Mouse (Mus musculus): ENCODE data around the gene Tspan5. TPM values are rescaled to one million over a fixed set of nuclear protein-coding genes. Genes with fewer than 3 reads are reported as not detected.

Tspan5 gene
- polyA plus RNA-seq, 1 experiment: 36.4 TPM

- WGBS: 84% methylated on average over 6 of the region's 6 CpGs
- TF ChIP-seq POLR2A (IDR thresholded peaks at IDR 0.05; ENCODE audit: low read depth, low read length) (no peak), CTCF (IDR thresholded peaks at IDR 0.05; ENCODE audit: extremely low read depth, insufficient read length, insufficient replicate concordance, low read depth, low read length) (no peak)
- H3K4me3 ChIP-seq (ENCODE audit: low read depth, low read length): no peak overlapping the region
- H3K36me3 ChIP-seq (ENCODE audit: control insufficient read depth, insufficient read depth, low read length): no peaks in the 10 kb centered on the region
- 0 out of 2 replicates have a peak, but pooled peaks cover 2% of the 10 kb centered on the region for H3K4me1 ChIP-seq (ENCODE audit: control insufficient read depth, insufficient read depth, insufficient read length, low read length)
- no peak overlapping the region for H3K27ac ChIP-seq (ENCODE audit: insufficient read depth, low read depth, low read length)
- H3K27me3 ChIP-seq (ENCODE audit: control insufficient read depth, insufficient read depth, low read length): no peaks in the 10 kb centered on the region
These were observed 77.9 kb downstream of the Tspan5 start for GRCm38 (mm10) chr3:138819862-138820261.

GRCm38 (mm10) chr3:138820296-138820695 is 78.3 kb downstream of the Tspan5 start:
- Histone ChIP-seq H3K36me3 (ENCODE audit: control insufficient read depth, insufficient read depth, low read length) (no peaks in the 10 kb centered on the region), H3K27ac (ENCODE audit: insufficient read depth, low read depth, low read length) (no peak overlapping the region), H3K27me3 (ENCODE audit: control insufficient read depth, insufficient read depth, low read length) (no peaks in the 10 kb centered on the region), H3K4me1 (ENCODE audit: control insufficient read depth, insufficient read depth, insufficient read length, low read length) (no peaks in the 10 kb centered on the region), H3K4me3 (ENCODE audit: low read depth, low read length) (no peak overlapping the region)
- no peak for TF ChIP-seq POLR2A (IDR thresholded peaks at IDR 0.05; ENCODE audit: low read depth, low read length)
- no peak for TF ChIP-seq CTCF (IDR thresholded peaks at IDR 0.05; ENCODE audit: extremely low read depth, insufficient read length, insufficient replicate concordance, low read depth, low read length)
- WGBS: 72% methylated on average over 5 of the region's 5 CpGs

- Histone ChIP-seq H3K27me3 (ENCODE audit: control insufficient read depth, insufficient read depth, low read length) (no peaks in the 10 kb centered on the region), H3K36me3 (ENCODE audit: control insufficient read depth, insufficient read depth, low read length) (no peaks in the 10 kb centered on the region), H3K27ac (ENCODE audit: insufficient read depth, low read depth, low read length) (no peak overlapping the region), H3K4me3 (ENCODE audit: low read depth, low read length) (no peak overlapping the region), H3K4me1 (ENCODE audit: control insufficient read depth, insufficient read depth, insufficient read length, low read length) (no peaks in the 10 kb centered on the region)
- 80% methylated on average over 5 of the region's 5 CpGs for WGBS
- TF ChIP-seq CTCF (IDR thresholded peaks at IDR 0.05; ENCODE audit: extremely low read depth, insufficient read length, insufficient replicate concordance, low read depth, low read length) (no peak), POLR2A (IDR thresholded peaks at IDR 0.05; ENCODE audit: low read depth, low read length) (no peak)
These were observed 80.0 kb downstream of the Tspan5 start for GRCm38 (mm10) chr3:138821886-138822445.

DNA sequence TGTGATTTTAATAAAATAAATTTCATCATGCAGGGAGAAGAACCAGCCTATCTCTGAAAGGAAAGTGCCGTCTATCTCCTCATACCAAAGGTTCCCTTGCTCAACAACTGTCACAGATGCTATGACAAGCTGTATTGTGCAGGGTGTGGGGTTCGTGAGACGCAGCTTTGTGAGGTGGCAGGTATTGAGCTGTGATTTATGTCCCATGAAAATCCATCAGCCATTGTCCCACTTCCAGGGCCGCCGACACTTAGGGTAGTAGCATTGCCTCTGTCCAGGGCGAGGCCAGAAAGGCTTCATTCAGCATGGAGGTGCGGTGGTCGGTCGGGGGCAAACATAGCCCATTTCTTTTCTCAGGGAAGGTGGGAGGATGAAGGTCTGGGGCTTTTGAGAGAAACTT is 81.9 kb downstream of the Tspan5 start:
- 89% methylated on average over 9 of the region's 9 CpGs for WGBS
- no peaks in the 10 kb centered on the region for H3K4me1 ChIP-seq (ENCODE audit: control insufficient read depth, insufficient read depth, insufficient read length, low read length)
- no peak overlapping the region for H3K27ac ChIP-seq (ENCODE audit: insufficient read depth, low read depth, low read length)
- no peak overlapping the region for H3K4me3 ChIP-seq (ENCODE audit: low read depth, low read length)
- no peaks in the 10 kb centered on the region for H3K36me3 ChIP-seq (ENCODE audit: control insufficient read depth, insufficient read depth, low read length)
- TF ChIP-seq CTCF (IDR thresholded peaks at IDR 0.05; ENCODE audit: extremely low read depth, insufficient read length, insufficient replicate concordance, low read depth, low read length) (no peak), POLR2A (IDR thresholded peaks at IDR 0.05; ENCODE audit: low read depth, low read length) (no peak)
- H3K27me3 ChIP-seq (ENCODE audit: control insufficient read depth, insufficient read depth, low read length): no peaks in the 10 kb centered on the region

DNA sequence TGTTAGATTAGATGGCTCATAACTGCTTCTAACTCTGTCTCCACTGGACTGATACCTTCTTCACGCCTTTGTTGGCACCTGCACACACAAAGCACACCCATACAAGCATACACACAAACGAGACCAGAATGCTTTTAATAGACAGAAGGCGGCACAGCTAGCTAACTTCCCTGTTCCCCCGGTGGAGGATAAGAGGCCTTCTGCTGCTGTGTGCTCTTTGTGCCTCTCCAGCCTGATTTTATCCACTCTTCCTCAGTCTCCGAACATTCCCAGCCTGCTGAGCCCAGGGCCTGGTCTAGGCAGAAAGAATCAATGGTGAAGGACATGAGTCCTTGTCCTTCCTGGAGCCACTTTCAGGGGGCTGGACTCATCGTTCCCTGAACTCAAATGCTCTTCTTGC is 83.3 kb downstream of the Tspan5 start:
- no peak for TF ChIP-seq POLR2A (IDR thresholded peaks at IDR 0.05; ENCODE audit: low read depth, low read length)
- TF ChIP-seq CTCF (IDR thresholded peaks at IDR 0.05; ENCODE audit: extremely low read depth, insufficient read length, insufficient replicate concordance, low read depth, low read length): no peak
- Histone ChIP-seq H3K36me3 (ENCODE audit: control insufficient read depth, insufficient read depth, low read length) (no peaks in the 10 kb centered on the region), H3K4me3 (ENCODE audit: low read depth, low read length) (no peak overlapping the region), H3K27ac (ENCODE audit: insufficient read depth, low read depth, low read length) (no peak overlapping the region), H3K27me3 (ENCODE audit: control insufficient read depth, insufficient read depth, low read length) (no peaks in the 10 kb centered on the region), H3K4me1 (ENCODE audit: control insufficient read depth, insufficient read depth, insufficient read length, low read length) (no peaks in the 10 kb centered on the region)
- WGBS: 80% methylated on average over 6 of the region's 6 CpGs

DNA sequence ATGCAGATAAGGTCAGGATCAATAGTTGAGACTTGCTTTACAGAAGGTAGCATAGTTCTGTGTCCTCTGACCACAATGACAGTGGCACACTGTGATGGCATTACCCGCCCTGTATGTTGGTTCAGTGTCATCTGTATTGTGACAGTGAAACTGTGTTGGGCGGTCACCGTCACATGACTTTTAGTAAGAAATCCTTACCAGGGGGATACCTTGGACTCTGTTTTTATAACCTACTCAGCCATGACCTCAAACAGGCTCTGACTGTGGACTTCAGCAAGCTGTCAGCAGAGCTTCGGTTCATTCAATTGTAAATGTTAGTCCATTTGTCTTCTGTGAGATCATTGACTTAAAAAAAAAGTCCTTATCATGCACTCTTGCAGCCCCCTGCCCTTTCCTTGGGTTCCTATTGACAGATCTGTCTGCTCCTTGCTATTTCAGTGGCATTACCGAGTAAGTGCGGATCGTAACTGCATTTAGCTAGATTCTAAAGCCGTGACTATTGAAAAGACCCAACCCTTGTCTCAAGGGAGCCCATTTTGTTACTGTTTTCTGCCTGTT is 84.3 kb downstream of the Tspan5 start:
- no peaks in the 10 kb centered on the region for H3K27me3 ChIP-seq (ENCODE audit: control insufficient read depth, insufficient read depth, low read length)
- no peak overlapping the region for H3K4me3 ChIP-seq (ENCODE audit: low read depth, low read length)
- WGBS: 86% methylated on average over 8 of the region's 8 CpGs
- TF ChIP-seq CTCF (IDR thresholded peaks at IDR 0.05; ENCODE audit: extremely low read depth, insufficient read length, insufficient replicate concordance, low read depth, low read length) (no peak), POLR2A (IDR thresholded peaks at IDR 0.05; ENCODE audit: low read depth, low read length) (no peak)
- H3K4me1 ChIP-seq (ENCODE audit: control insufficient read depth, insufficient read depth, insufficient read length, low read length): no peaks in the 10 kb centered on the region
- no peak overlapping the region for H3K27ac ChIP-seq (ENCODE audit: insufficient read depth, low read depth, low read length)
- H3K36me3 ChIP-seq (ENCODE audit: control insufficient read depth, insufficient read depth, low read length): no peaks in the 10 kb centered on the region

GRCm38 (mm10) chr3:138832827-138833517 is 91.0 kb downstream of the Tspan5 start:
- Histone ChIP-seq H3K4me1 (ENCODE audit: control insufficient read depth, insufficient read depth, insufficient read length, low read length) (no peaks in the 10 kb centered on the region), H3K4me3 (ENCODE audit: low read depth, low read length) (no peak overlapping the region), H3K27me3 (ENCODE audit: control insufficient read depth, insufficient read depth, low read length) (no peaks in the 10 kb centered on the region), H3K36me3 (ENCODE audit: control insufficient read depth, insufficient read depth, low read length) (no peaks in the 10 kb centered on the region), H3K27ac (ENCODE audit: insufficient read depth, low read depth, low read length) (no peak overlapping the region)
- 55% methylated on average over 9 of the region's 9 CpGs for WGBS
- TF ChIP-seq POLR2A (IDR thresholded peaks at IDR 0.05; ENCODE audit: low read depth, low read length) (no peak), CTCF (IDR thresholded peaks at IDR 0.05; ENCODE audit: extremely low read depth, insufficient read length, insufficient replicate concordance, low read depth, low read length) (no peak)
